Mouse (Mus musculus): ENCODE data around the gene Vwa1. TPM values are rescaled to one million over a fixed set of nuclear protein-coding genes. Genes with fewer than 3 reads are reported as not detected.
A peak's percentile ranks its signal among the peaks of the same experiment; 100 is the strongest.

Gene Vwa1
- polyA plus RNA-seq, 1 experiment from 2014 or later, result 24.4 TPM

- no peak overlapping the region for H3K4me3 ChIP-seq
- H3K27ac ChIP-seq, result no peak overlapping the region
- H3K27me3 ChIP-seq, result peaks cover 38% of the 10 kb centered on the region
- no peak overlapping the region for H3K4me2 ChIP-seq
- H3K36me3 ChIP-seq, result no peaks in the 10 kb centered on the region
- peaks cover 29% of the 10 kb centered on the region for H3K4me1 ChIP-seq (replicated peaks)
- no peak for ATAC-seq (ENCODE audit: low FRiP score)
- H3K9ac ChIP-seq, result no peak overlapping the region
- WGBS, result 30% methylated on average over 2 of the region's 2 CpGs
- no peaks in the 10 kb centered on the region for H3K9me3 ChIP-seq
Observed at GRCm38 (mm10) chr4:155776704-155777335, 2.3 kb upstream of the Vwa1 start.

GRCm38 (mm10) chr4:155775855-155776254 lies 1.4 kb upstream of the Vwa1 start:
- Histone ChIP-seq H3K9ac (no peak overlapping the region), H3K9me3 (no peaks in the 10 kb centered on the region), H3K27me3 (peaks cover 48% of the 10 kb centered on the region), H3K36me3 (no peaks in the 10 kb centered on the region), H3K4me1 (replicated peaks) (peaks cover 29% of the 10 kb centered on the region), H3K27ac (peak overlapping the region; percentile 53; the same call in 1 of the 2 replicates), H3K4me3 (no peak overlapping the region), H3K4me2 (no peak overlapping the region)
- no peak for ATAC-seq (ENCODE audit: low FRiP score)
- 83% methylated on average over 3 of the region's 3 CpGs for WGBS

DNA sequence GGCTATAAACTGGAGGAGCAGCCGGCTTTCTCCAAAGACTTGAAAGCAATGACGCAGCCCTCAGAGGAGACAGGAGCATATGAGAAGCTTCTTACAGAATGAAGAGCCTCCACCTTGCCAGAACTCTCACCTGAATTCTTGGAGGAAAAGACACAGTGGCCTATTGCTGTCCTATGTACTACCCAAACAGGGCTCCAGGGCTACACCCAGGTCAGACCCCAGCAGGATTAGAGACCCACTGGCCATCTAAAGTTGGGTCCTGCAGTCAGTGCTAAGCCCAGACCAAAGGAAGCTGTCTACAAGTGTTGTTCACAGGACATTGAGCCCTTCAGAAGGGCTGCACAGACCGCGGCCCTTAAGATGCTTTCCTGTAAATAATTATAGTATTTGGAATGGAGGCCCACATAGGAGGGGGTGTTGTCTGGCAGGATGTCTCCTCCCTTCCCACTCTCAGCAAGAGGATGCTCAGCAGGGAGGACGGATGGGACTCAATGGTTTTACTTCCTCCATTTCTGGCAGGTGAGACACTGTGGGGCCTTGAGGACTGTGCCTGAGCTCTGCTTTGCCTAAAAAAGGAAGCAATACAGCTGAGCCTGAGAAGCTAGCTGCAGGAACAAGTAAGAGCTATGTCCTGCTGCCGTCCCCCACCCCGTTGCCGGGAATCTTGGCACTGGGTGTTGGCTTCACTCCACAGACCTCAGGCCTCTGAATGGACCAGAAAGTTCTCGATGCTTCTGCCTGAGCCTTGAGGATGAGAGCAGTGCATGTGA lies 658 bp upstream of the Vwa1 start:
- ATAC-seq (ENCODE audit: low FRiP score), result no peak
- Histone ChIP-seq H3K4me3 (peak overlapping the region; percentile 40), H3K9ac (peak overlapping the region; percentile 67), H3K36me3 (no peaks in the 10 kb centered on the region), H3K4me2 (peak overlapping the region; percentile 66), H3K4me1 (replicated peaks) (peaks cover 34% of the 10 kb centered on the region), H3K9me3 (no peaks in the 10 kb centered on the region), H3K27me3 (peaks cover 52% of the 10 kb centered on the region), H3K27ac (peak overlapping the region; percentile 53)
- 67% methylated on average over 9 of the region's 9 CpGs for WGBS

- Histone ChIP-seq H3K4me2 (peak overlapping the region; percentile 66), H3K27me3 (peaks cover 52% of the 10 kb centered on the region), H3K9ac (peak overlapping the region; percentile 67), H3K4me1 (replicated peaks) (peaks cover 43% of the 10 kb centered on the region), H3K36me3 (no peaks in the 10 kb centered on the region), H3K4me3 (peak overlapping the region; percentile 40), H3K27ac (0 out of 2 replicates have a peak overlapping the region, but pooled peaks have one; percentile 53), H3K9me3 (no peaks in the 10 kb centered on the region)
- no peak for ATAC-seq (ENCODE audit: low FRiP score)
- 37% methylated on average over 5 of the region's 5 CpGs for WGBS
Observed at GRCm38 (mm10) chr4:155773335-155774078, 991 bp downstream of the Vwa1 start.

DNA sequence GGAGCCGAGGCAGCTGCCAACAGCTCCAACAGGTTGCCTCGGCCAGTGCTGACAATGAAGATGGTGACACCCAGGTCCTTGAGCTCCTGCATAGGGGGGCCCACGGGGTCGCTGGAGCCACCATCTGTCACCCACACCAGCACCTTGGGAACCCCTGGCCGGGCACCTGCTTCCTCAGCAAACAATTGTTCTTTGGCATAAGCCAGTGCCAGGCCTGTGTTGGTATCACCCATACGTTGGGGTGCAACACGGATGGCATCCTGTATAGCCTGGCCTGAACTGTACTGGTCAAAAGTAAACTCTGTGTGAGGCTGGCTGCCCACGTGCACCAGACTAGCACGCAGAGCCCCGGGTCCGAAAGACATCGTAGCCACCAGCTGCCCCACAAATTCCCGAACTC lies 1.7 kb downstream of the Vwa1 start:
- Histone ChIP-seq H3K4me3 (no peak overlapping the region), H3K4me2 (peak overlapping the region; percentile 66), H3K9ac (peak overlapping the region; percentile 35; the same call in 1 of the 2 replicates), H3K4me1 (replicated peaks) (peaks cover 43% of the 10 kb centered on the region), H3K27me3 (peaks cover 52% of the 10 kb centered on the region), H3K9me3 (no peaks in the 10 kb centered on the region), H3K27ac (no peak overlapping the region), H3K36me3 (no peaks in the 10 kb centered on the region)
- WGBS, result 89% methylated on average over 13 of the region's 13 CpGs
- no peak for ATAC-seq (ENCODE audit: low FRiP score)

- ATAC-seq (ENCODE audit: low FRiP score), result no peak
- peak overlapping the region; percentile 6; the same call in 1 of the 2 replicates for H3K4me2 ChIP-seq
Observed at GRCm38 (mm10) chr4:155771706-155772105, 2.8 kb downstream of the Vwa1 start.

GRCm38 (mm10) chr4:155770626-155771025 lies 3.9 kb downstream of the Vwa1 start:
- Histone ChIP-seq H3K27ac (0 out of 2 replicates have a peak overlapping the region, but pooled peaks have one; percentile 72), H3K4me1 (replicated peaks) (peaks cover 40% of the 10 kb centered on the region), H3K4me2 (peak overlapping the region; percentile 71), H3K9ac (peak overlapping the region; percentile 80), H3K4me3 (peak overlapping the region; percentile 50), H3K9me3 (no peaks in the 10 kb centered on the region), H3K27me3 (peaks cover 45% of the 10 kb centered on the region), H3K36me3 (no peaks in the 10 kb centered on the region)
- no peak; the same call in 1 of the 2 replicates for ATAC-seq (ENCODE audit: low FRiP score)
- WGBS, result 43% methylated on average over 24 of the region's 24 CpGs

More at GRCm38 (mm10) chr4:155771706-155772105, 2.8 kb downstream of the Vwa1 start:
- no peak overlapping the region for H3K4me3 ChIP-seq
- no peaks in the 10 kb centered on the region for H3K9me3 ChIP-seq
- no peaks in the 10 kb centered on the region for H3K36me3 ChIP-seq
- peaks cover 51% of the 10 kb centered on the region for H3K27me3 ChIP-seq
- 0 out of 2 replicates have a peak overlapping the region, but pooled peaks have one; percentile 29 for H3K9ac ChIP-seq
- no peak overlapping the region for H3K27ac ChIP-seq
- H3K4me1 ChIP-seq (replicated peaks), result peaks cover 41% of the 10 kb centered on the region
- 79% methylated on average over 2 of the region's 2 CpGs for WGBS

DNA sequence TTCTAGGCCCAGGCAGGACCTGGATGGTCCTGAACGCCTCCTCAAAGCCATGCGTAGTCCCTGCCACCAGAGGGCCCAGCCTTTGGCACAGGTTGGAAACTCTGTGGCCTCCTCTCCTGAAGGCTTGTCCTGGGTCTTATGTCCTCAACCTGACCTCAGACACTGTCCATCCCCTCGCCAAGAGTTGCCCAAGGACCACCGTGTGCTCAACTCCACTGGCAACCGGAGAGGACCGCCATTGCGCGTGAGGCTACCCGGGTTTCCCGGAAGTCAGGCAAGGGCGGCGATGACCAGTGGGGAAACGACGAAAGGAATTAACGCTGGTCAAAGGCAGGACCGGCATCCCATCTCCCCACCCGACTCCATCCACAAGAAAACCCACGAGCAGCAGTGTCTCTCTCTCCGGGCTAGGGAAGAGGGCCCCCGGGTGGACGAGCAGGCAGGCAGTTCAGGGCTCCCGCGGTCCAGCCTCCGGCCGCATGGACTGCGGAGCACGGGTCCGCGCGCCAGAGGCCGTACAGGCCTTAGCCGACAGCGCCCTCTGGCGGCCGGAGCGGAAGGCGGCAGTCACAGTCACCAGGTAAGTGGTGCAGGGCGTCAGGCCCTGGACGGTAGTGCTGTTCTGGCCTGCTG lies 4.5 kb downstream of the Vwa1 start:
- WGBS, result under 1% methylated on average over 39 of the region's 39 CpGs
- H3K9ac ChIP-seq, result peak overlapping the region; percentile 80
- peak; percentile 83 for ATAC-seq (ENCODE audit: low FRiP score)
- peak overlapping the region; percentile 71 for H3K4me2 ChIP-seq
- H3K27ac ChIP-seq, result peak overlapping the region; percentile 72; the same call in 1 of the 2 replicates
- peak overlapping the region; percentile 50 for H3K4me3 ChIP-seq
- no peaks in the 10 kb centered on the region for H3K36me3 ChIP-seq
- H3K4me1 ChIP-seq (replicated peaks), result peaks cover 34% of the 10 kb centered on the region
- H3K9me3 ChIP-seq, result no peaks in the 10 kb centered on the region
- H3K27me3 ChIP-seq, result peaks cover 39% of the 10 kb centered on the region

- Histone ChIP-seq H3K9me3 (no peaks in the 10 kb centered on the region), H3K4me3 (peak overlapping the region; percentile 50), H3K27me3 (peaks cover 37% of the 10 kb centered on the region), H3K4me2 (peak overlapping the region; percentile 71), H3K36me3 (no peaks in the 10 kb centered on the region), H3K27ac (peak overlapping the region; percentile 72; the same call in 1 of the 2 replicates), H3K4me1 (replicated peaks) (peaks cover 28% of the 10 kb centered on the region), H3K9ac (peak overlapping the region; percentile 80)
- ATAC-seq (ENCODE audit: low FRiP score), result no peak
- WGBS, result 62% methylated on average over 5 of the region's 5 CpGs
Observed at GRCm38 (mm10) chr4:155769496-155769879, 5.0 kb downstream of the Vwa1 start.

GRCm38 (mm10) chr4:155762357-155762756 lies 12.1 kb downstream of the Vwa1 start:
- Histone ChIP-seq H3K27me3 (no peaks in the 10 kb centered on the region), H3K36me3 (peaks cover 3% of the 10 kb centered on the region), H3K4me3 (0 out of 2 replicates have a peak overlapping the region, but pooled peaks have one; percentile 4), H3K9ac (no peak overlapping the region), H3K4me2 (no peak overlapping the region; the same call in 1 of the 2 replicates), H3K9me3 (no peaks in the 10 kb centered on the region), H3K27ac (no peak overlapping the region), H3K4me1 (replicated peaks) (peaks cover 34% of the 10 kb centered on the region)
- 95% methylated on average over 3 of the region's 3 CpGs for WGBS
- ATAC-seq (ENCODE audit: low FRiP score), result no peak

DNA sequence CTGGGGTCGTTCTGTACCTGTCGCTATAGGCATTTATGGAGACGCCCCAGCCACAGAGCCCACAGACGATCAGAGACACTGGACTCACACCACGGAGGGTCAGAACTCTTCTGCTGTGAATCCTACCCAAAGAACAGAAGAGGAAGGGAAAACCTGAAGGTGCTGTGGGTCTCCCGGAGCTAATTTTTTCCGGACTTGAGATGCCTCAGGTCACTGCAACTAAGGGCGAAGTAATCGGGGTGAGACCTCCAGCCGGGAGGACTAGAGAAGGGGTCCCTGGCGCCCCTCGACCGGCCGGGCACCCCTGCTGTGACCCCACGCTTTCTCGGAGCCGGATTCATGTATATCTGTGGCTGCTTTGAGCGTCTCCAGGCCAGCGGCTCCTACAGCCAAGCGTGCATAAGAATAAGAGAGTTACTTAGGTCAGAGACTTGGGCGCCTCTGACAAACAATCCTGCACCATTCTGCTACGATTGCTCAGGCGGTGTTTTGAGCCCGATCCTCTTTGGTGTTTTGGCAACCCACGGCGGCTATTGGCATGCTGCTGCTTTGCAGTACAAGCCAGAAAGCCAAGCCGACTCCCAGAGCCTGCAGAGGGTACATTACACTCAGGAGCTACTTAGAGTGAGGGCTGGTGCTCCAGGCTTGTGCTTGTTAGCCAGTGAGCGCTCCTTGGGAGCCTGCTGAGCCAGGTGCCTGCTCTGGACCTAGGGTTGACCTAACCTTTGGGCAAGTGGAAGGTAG lies 13.0 kb downstream of the Vwa1 start:
- WGBS, result 3% methylated on average over 28 of the region's 28 CpGs
- peak overlapping the region; percentile 90 for H3K4me3 ChIP-seq
- no peaks in the 10 kb centered on the region for H3K9me3 ChIP-seq
- peaks cover 11% of the 10 kb centered on the region for H3K36me3 ChIP-seq
- peak overlapping the region; percentile 37 for H3K27ac ChIP-seq
- peaks cover 34% of the 10 kb centered on the region for H3K4me1 ChIP-seq (replicated peaks)
- ATAC-seq (ENCODE audit: low FRiP score), result peak; percentile 56
- H3K9ac ChIP-seq, result peak overlapping the region; percentile 80
- peak overlapping the region; percentile 99 for H3K4me2 ChIP-seq
- H3K27me3 ChIP-seq, result no peaks in the 10 kb centered on the region

Measured in hindbrain, embryonic 13.5 days (tissue).